Comparison of ENCODE assay signal across 8 mouse cellular contexts in the genomic region with DNA sequence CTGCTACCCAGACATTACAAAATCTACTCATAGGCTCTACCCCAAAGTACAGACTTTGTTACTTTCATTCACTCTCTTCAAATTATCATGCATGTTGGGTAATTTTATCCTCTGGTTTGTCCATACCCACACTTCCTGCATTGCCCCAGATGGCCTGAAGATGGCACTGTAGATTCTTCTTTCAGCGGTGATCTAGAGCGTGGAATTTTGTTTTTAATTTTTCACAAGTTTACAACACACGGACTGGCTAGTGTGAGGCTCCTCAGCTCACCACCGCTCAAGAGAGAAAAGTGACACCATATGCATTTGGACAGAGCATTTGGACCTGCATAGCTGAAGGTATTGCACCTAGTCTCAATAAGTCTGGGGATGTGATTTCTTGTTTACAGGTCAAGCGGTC.
DNase-seq lines count a peak whose midpoint lies in the region; ATAC-seq and TF ChIP-seq lines count a peak whose summit lies in the region.

No protein-coding gene starts in this region.

- TF ChIP-seq CTCF in stomach, postnatal 0 days (IDR thresholded peaks at IDR 0.05; ENCODE audit: low read depth): peak; percentile 90

- H3K27ac ChIP-seq in forebrain, embryonic 13.5 days: no peak overlapping the region
- no peak overlapping the region for H3K27ac ChIP-seq in hindbrain, embryonic 14.5 days
- H3K27ac ChIP-seq in midbrain, embryonic 10.5 days (replicated peaks): no peak overlapping the region
- no peak overlapping the region for H3K27ac ChIP-seq in stomach, postnatal 0 days (replicated peaks)

- H3K4me3 ChIP-seq in forebrain, embryonic 13.5 days: no peak overlapping the region
- H3K4me3 ChIP-seq in hindbrain, embryonic 14.5 days (replicated peaks; ENCODE audit: low read length): no peak overlapping the region
- no peak overlapping the region for H3K4me3 ChIP-seq in midbrain, embryonic 10.5 days
- no peak overlapping the region for H3K4me3 ChIP-seq in stomach, postnatal 0 days (ENCODE audit: low read depth, low read length)

- 61% methylated on average over 5 of the region's 5 CpGs for WGBS in forebrain, embryonic 13.5 days
- WGBS in hindbrain, embryonic 14.5 days: 69% methylated on average over 5 of the region's 5 CpGs
- whole genome bisulfite sequencing in midbrain, embryonic 10.5 days: 78% methylated on average over 5 of the region's 5 CpGs
- 40% methylated on average over 5 of the region's 5 CpGs for WGBS in stomach, postnatal 0 days

- no peaks in the 10 kb centered on the region for H3K27me3 ChIP-seq in forebrain, embryonic 13.5 days
- no peaks in the 10 kb centered on the region for H3K27me3 ChIP-seq in hindbrain, embryonic 14.5 days (ENCODE audit: control insufficient read depth, insufficient read depth, low read length)
- H3K27me3 ChIP-seq in midbrain, embryonic 10.5 days (ENCODE audit: low read depth, poor library complexity, severe bottlenecking): no peaks in the 10 kb centered on the region
- H3K27me3 ChIP-seq in stomach, postnatal 0 days (ENCODE audit: control insufficient read depth, insufficient read depth, low read length): no peaks in the 10 kb centered on the region

- H3K4me2 ChIP-seq in forebrain, embryonic 13.5 days: no peak overlapping the region
- no peak overlapping the region for H3K4me2 ChIP-seq in hindbrain, embryonic 14.5 days (replicated peaks)
- H3K4me2 ChIP-seq in stomach, postnatal 0 days (replicated peaks; ENCODE audit: low read depth): no peak overlapping the region

- DNase-seq in gastrocnemius, adult 18-20 months (ENCODE audit: low spot score): peak; percentile 72
- DNase-seq in gastrocnemius, postnatal 25 days: no peak
- DNase-seq in adipocyte (ENCODE audit: low spot score): peak; percentile 84
- DNase-seq in hindbrain, embryonic 14.5 days (ENCODE audit: low spot score): peak; percentile 80
- DNase-seq in layer of hippocampus, postnatal 25 days (ENCODE audit: extremely low spot score in 1 of 2, low spot score in 1 of 2): peak; percentile 49 to 77
- DNase-seq in midbrain, embryonic 10.5 days (ENCODE audit: low spot score): peak; percentile 46
- DNase-seq in stomach, postnatal 0 days (ENCODE audit: low spot score): peak; percentile 52

- no peaks in the 10 kb centered on the region for H3K4me1 ChIP-seq in forebrain, embryonic 13.5 days
- no peaks in the 10 kb centered on the region for H3K4me1 ChIP-seq in hindbrain, embryonic 14.5 days (replicated peaks; ENCODE audit: control insufficient read depth, insufficient read depth, low read length)
- peaks cover 4% of the 10 kb centered on the region for H3K4me1 ChIP-seq in midbrain, embryonic 10.5 days
- H3K4me1 ChIP-seq in stomach, postnatal 0 days (replicated peaks; ENCODE audit: control insufficient read depth, insufficient read depth): no peaks in the 10 kb centered on the region

- peak; percentile 49 for ATAC-seq in forebrain, embryonic 13.5 days
- ATAC-seq in hindbrain, embryonic 14.5 days (ENCODE audit: low FRiP score): 0 out of 2 replicates have a peak, but pooled peaks have one; percentile 41
- peak; percentile 52 for ATAC-seq in stomach, postnatal 0 days (ENCODE audit: low FRiP score, low TSS enrichment)

- no peak for TF ChIP-seq EP300 in stomach, postnatal 0 days (optimal IDR thresholded peaks at IDR 0.05)

- H3K9ac ChIP-seq in forebrain, embryonic 13.5 days: no peak overlapping the region
- no peak overlapping the region for H3K9ac ChIP-seq in hindbrain, embryonic 14.5 days
- H3K9ac ChIP-seq in stomach, postnatal 0 days (ENCODE audit: low read length): no peak overlapping the region

- no peaks in the 10 kb centered on the region for H3K9me3 ChIP-seq in forebrain, embryonic 13.5 days (replicated peaks)
- no peaks in the 10 kb centered on the region for H3K9me3 ChIP-seq in hindbrain, embryonic 14.5 days (ENCODE audit: control insufficient read depth, low read length)
- no peaks in the 10 kb centered on the region for H3K9me3 ChIP-seq in midbrain, embryonic 10.5 days (replicated peaks)
- H3K9me3 ChIP-seq in stomach, postnatal 0 days (ENCODE audit: control insufficient read depth, low read length): no peaks in the 10 kb centered on the region

- H3K36me3 ChIP-seq in forebrain, embryonic 13.5 days (ENCODE audit: poor library complexity, severe bottlenecking): no peaks in the 10 kb centered on the region
- no peaks in the 10 kb centered on the region for H3K36me3 ChIP-seq in hindbrain, embryonic 14.5 days (replicated peaks; ENCODE audit: control insufficient read depth, insufficient read depth)
- peaks cover 9% of the 10 kb centered on the region; the same call in 1 of the 2 replicates for H3K36me3 ChIP-seq in midbrain, embryonic 10.5 days
- H3K36me3 ChIP-seq in stomach, postnatal 0 days (ENCODE audit: control insufficient read depth, insufficient read depth, low read length): 0 out of 2 replicates have a peak, but pooled peaks cover 3% of the 10 kb centered on the region
